Mouse (Mus musculus) embryonic fibroblast, embryonic 13.5 days (primary cell): ENCODE measurements around the gene Tmcc3. TPM values are rescaled to one million over a fixed set of nuclear protein-coding genes. Genes with fewer than 3 reads are reported as not detected.

ENCODE experiments used
- H3K27ac ChIP-seq: 2 replicates; pipeline ENCODE4 v1.5.1; 2012; ENCODE audit warnings: low read length, control low read depth, inconsistent platforms; ENCODE audit not compliant: insufficient read depth
- H3K4me1 ChIP-seq: 2 replicates; pipeline ENCODE4 v1.6.1; 2011; ENCODE audit warnings: low read length; ENCODE audit not compliant: control insufficient read depth, insufficient read depth
- H3K4me3 ChIP-seq: 2 replicates; pipeline ENCODE4 v1.5.1; 2011; ENCODE audit warnings: mild to moderate bottlenecking, control low read depth, low read length; ENCODE audit not compliant: insufficient read depth
- CTCF ChIP-seq: IDR thresholded peaks from 2 replicates; pipeline ENCODE4 v1.5.1; 2011; ENCODE audit warnings: mild to moderate bottlenecking, control low read depth, low read length, moderate library complexity, borderline replicate concordance; ENCODE audit not compliant: insufficient read depth
- POLR2A ChIP-seq: IDR thresholded peaks from 2 replicates; pipeline ENCODE4 v1.6.1; 2011; ENCODE audit warnings: low read depth, mild to moderate bottlenecking, control low read depth, low read length, moderate library complexity
- polyA plus RNA-seq: library from polyadenylated mRNA; stranded (reverse); fragments of >200 nt; gene quantifications from 2 replicates; pipeline ENCODE4 v1.2.4, GENCODE M21; 2011; ENCODE audit warnings: low read depth; ENCODE audit not compliant: missing spikeins, insufficient read length

Gene Tmcc3
- polyA plus RNA-seq, 1 experiment, result 10.2 TPM

GRCm38 (mm10) chr10:94630771-94631280 lies 319.1 kb downstream of the Tmcc3 start:
- TF ChIP-seq POLR2A (no peak), CTCF (no peak)
- Histone ChIP-seq H3K4me3 (no peak overlapping the region), H3K27ac (no peak overlapping the region), H3K4me1 (0 out of 2 replicates have a peak, but pooled peaks cover 3% of the 10 kb centered on the region)

DNA sequence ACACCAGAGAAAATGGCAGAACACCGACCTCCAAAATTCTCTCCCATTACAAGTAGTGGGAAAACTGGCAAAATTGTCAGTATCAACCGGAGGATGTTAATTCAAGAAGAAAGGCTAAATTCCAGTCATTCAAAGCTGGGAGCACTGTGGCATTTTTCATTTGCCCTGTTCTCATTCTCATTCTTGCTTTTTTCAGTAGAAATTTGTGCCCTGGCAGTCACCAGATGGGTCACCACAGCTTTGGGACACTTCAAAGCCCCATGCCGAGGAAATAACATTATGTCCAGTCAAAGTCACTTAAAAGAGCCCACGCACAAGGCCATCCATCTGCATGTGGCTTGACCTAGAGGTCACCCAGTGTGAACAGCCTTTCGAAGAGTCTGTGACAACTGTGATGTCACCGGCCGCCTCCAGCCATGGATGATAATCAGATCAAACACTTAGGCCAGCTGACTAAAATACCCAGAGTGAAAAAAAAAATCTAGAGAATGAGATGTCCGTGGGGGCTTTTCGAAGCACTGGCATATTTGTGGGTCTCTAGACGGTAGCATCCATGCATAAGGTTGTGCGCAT lies 319.9 kb downstream of the Tmcc3 start:
- no peak overlapping the region for H3K27ac ChIP-seq
- 0 out of 2 replicates have a peak, but pooled peaks cover 3% of the 10 kb centered on the region for H3K4me1 ChIP-seq
- TF ChIP-seq CTCF (no peak), POLR2A (no peak)
- H3K4me3 ChIP-seq, result no peak overlapping the region

- TF ChIP-seq CTCF (no peak), POLR2A (no peak)
- H3K4me1 ChIP-seq, result 0 out of 2 replicates have a peak, but pooled peaks cover 3% of the 10 kb centered on the region
- H3K4me3 ChIP-seq, result no peak overlapping the region
- no peak overlapping the region for H3K27ac ChIP-seq
Observed at GRCm38 (mm10) chr10:94632245-94632644, 320.5 kb downstream of the Tmcc3 start.

- Histone ChIP-seq H3K4me3 (no peak overlapping the region), H3K27ac (no peak overlapping the region), H3K4me1 (no peaks in the 10 kb centered on the region)
- TF ChIP-seq POLR2A (no peak), CTCF (no peak)
Observed at GRCm38 (mm10) chr10:94638599-94638998, 326.9 kb downstream of the Tmcc3 start.

GRCm38 (mm10) chr10:94639281-94639680 lies 327.5 kb downstream of the Tmcc3 start:
- Histone ChIP-seq H3K4me1 (no peaks in the 10 kb centered on the region), H3K4me3 (no peak overlapping the region), H3K27ac (no peak overlapping the region)
- no peak for TF ChIP-seq CTCF
- no peak for TF ChIP-seq POLR2A

DNA sequence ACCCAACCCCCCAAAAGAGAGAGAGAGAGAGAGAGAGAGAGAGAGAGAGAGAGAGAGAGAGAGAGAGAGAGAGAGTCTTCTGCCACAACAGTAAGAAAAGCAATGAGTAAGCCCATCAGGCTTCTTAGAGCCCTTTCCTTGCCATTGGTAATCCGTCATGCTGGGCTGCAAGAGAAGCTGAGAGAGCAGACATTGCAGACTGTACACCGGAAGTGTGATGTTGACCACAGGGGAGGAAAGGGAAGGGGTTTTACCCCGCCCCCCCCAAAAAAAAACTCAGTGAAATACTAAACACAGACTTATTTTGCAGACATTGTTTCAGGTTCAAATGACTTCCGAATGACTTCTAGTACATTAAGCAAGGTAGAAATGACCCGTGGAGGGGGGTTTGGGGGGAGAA lies 328.3 kb downstream of the Tmcc3 start:
- TF ChIP-seq POLR2A (no peak), CTCF (no peak)
- Histone ChIP-seq H3K4me3 (no peak overlapping the region), H3K27ac (no peak overlapping the region), H3K4me1 (no peaks in the 10 kb centered on the region)

Other genes with a start within 250 kb of the Tmcc3 start
- gene Nr2c1, start 163.9 kb upstream of the Tmcc3 start, polyA plus RNA-seq, result 14.7 and 15.2 TPM in 2 replicates
- 134 and 170 TPM in 2 replicates for gene Ndufa12, start 113.2 kb upstream of the Tmcc3 start, polyA plus RNA-seq
- gene Gm4792, start 13.2 kb upstream of the Tmcc3 start, polyA plus RNA-seq, result not detected in 2 replicates